Mouse (Mus musculus): ENCODE data around the gene Gli1. TPM values are rescaled to one million over a fixed set of nuclear protein-coding genes. Genes with fewer than 3 reads are reported as not detected.

Gli1 gene
- total RNA-seq (2021), result 1 to 10 TPM; 4.0 to 4.1 TPM

GRCm38 (mm10) chr10:127341891-127342639, at the start of gene Gli1:
Gli1 (minus strand) TSS chr10:127341974.
- DNase-seq, result peak; percentile 93

- no peak for DNase-seq
Measured at GRCm38 (mm10) chr10:127381743-127382134, 40.0 kb upstream of the Gli1 start.

- peak; percentile 81 for DNase-seq
Measured at GRCm38 (mm10) chr10:127380767-127381742, 39.3 kb upstream of the Gli1 start.

GRCm38 (mm10) chr10:127380251-127380691, 38.5 kb upstream of the Gli1 start, which contains the start of gene R3hdm2:
R3hdm2 (plus strand) TSS chr10:127380327.
- DNase-seq, result peak; percentile 93

GRCm38 (mm10) chr10:127379654-127380053, 37.9 kb upstream of the Gli1 start:
- DNase-seq, result no peak

GRCm38 (mm10) chr10:127377700-127378099, 35.9 kb upstream of the Gli1 start:
- DNase-seq, result no peak

- no peak for DNase-seq
Measured at GRCm38 (mm10) chr10:127371023-127371422, 29.2 kb upstream of the Gli1 start.

- no peak for DNase-seq
Measured at GRCm38 (mm10) chr10:127369834-127370820, 28.4 kb upstream of the Gli1 start, which contains the start of gene Inhbc. Inhbc (minus strand) TSS chr10:127370431.

- DNase-seq, result no peak
Measured at GRCm38 (mm10) chr10:127368273-127368672, 26.5 kb upstream of the Gli1 start.

GRCm38 (mm10) chr10:127367116-127367515, 25.3 kb upstream of the Gli1 start:
- no peak for DNase-seq

GRCm38 (mm10) chr10:127360714-127361113, 18.9 kb upstream of the Gli1 start:
- DNase-seq, result no peak

GRCm38 (mm10) chr10:127355336-127355735, 13.6 kb upstream of the Gli1 start:
- no peak for DNase-seq

- peak; percentile 57 for DNase-seq
Measured at GRCm38 (mm10) chr10:127353909-127354895, 12.4 kb upstream of the Gli1 start, which contains the start of gene Inhbe. Inhbe (minus strand) TSS chr10:127354411.

GRCm38 (mm10) chr10:127352766-127353165, 11.0 kb upstream of the Gli1 start:
- no peak for DNase-seq

- no peak for DNase-seq
Measured at GRCm38 (mm10) chr10:127352187-127352586, 10.4 kb upstream of the Gli1 start.

- DNase-seq, result no peak
Measured at GRCm38 (mm10) chr10:127351719-127352118, 9.9 kb upstream of the Gli1 start.

- no peak for DNase-seq
Measured at GRCm38 (mm10) chr10:127351285-127351595, 9.5 kb upstream of the Gli1 start.

GRCm38 (mm10) chr10:127350594-127351284, 9.0 kb upstream of the Gli1 start:
- DNase-seq, result peak; percentile 83

GRCm38 (mm10) chr10:127349810-127350209, 8.0 kb upstream of the Gli1 start:
- no peak for DNase-seq

GRCm38 (mm10) chr10:127348957-127349356, 7.2 kb upstream of the Gli1 start:
- DNase-seq, result no peak

All from heart, postnatal 4 days (tissue).